Mouse (Mus musculus): ENCODE data around the gene Pygo1. TPM values are rescaled to one million over a fixed set of nuclear protein-coding genes. Genes with fewer than 3 reads are reported as not detected.
A peak's percentile ranks its signal among the peaks of the same experiment; 100 is the strongest.

The Pygo1 gene
- total RNA-seq, 2 experiments from 2014 or later, result 18.6 to 19.5 TPM

GRCm38 (mm10) chr9:72931166-72931790 lies 5.8 kb downstream of the Pygo1 start:
- DNase-seq (ENCODE audit: low spot score in 2 of 2), result peak; percentile 63 to 78

- no peak for DNase-seq (ENCODE audit: low spot score in 2 of 2)
Observed at GRCm38 (mm10) chr9:72935309-72935708, 9.9 kb downstream of the Pygo1 start.

- DNase-seq (ENCODE audit: low spot score in 2 of 2), result no peak
Observed at GRCm38 (mm10) chr9:72936301-72936700, 10.9 kb downstream of the Pygo1 start.

- DNase-seq (ENCODE audit: low spot score in 2 of 2), result no peak
Observed at GRCm38 (mm10) chr9:72943424-72943823, 18.0 kb downstream of the Pygo1 start.

GRCm38 (mm10) chr9:72944286-72944685 lies 18.8 kb downstream of the Pygo1 start:
- DNase-seq (ENCODE audit: low spot score in 2 of 2), result no peak

GRCm38 (mm10) chr9:72947010-72947409 lies 21.6 kb downstream of the Pygo1 start:
- DNase-seq (ENCODE audit: low spot score in 2 of 2), result no peak

- DNase-seq (ENCODE audit: low spot score in 2 of 2), result no peak
Observed at GRCm38 (mm10) chr9:72949572-72949971, 24.1 kb downstream of the Pygo1 start.

- no peak for DNase-seq (ENCODE audit: low spot score in 2 of 2)
Observed at GRCm38 (mm10) chr9:72954746-72955145, 29.3 kb downstream of the Pygo1 start.

- DNase-seq (ENCODE audit: low spot score in 2 of 2), result peak; percentile 31 to 42
Observed at GRCm38 (mm10) chr9:72955546-72955945, 30.1 kb downstream of the Pygo1 start.

- DNase-seq (ENCODE audit: low spot score in 2 of 2), result peak; percentile 74 to 76
Observed at GRCm38 (mm10) chr9:72958521-72959450, 33.3 kb downstream of the Pygo1 start, which contains the start of the genes Dyx1c1 and Gm44503. Gene Dyx1c1 (plus strand): TSS chr9:72958785. Gene Gm44503 (plus strand): TSS chr9:72958852.

GRCm38 (mm10) chr9:72961346-72961745 lies 35.9 kb downstream of the Pygo1 start:
- DNase-seq (ENCODE audit: low spot score in 2 of 2), result no peak

- no peak for DNase-seq (ENCODE audit: low spot score in 2 of 2)
Observed at GRCm38 (mm10) chr9:72961959-72962358, 36.5 kb downstream of the Pygo1 start.

GRCm38 (mm10) chr9:72968349-72969061 lies 43.1 kb downstream of the Pygo1 start:
- DNase-seq (ENCODE audit: low spot score in 2 of 2), result peak; percentile 48 to 70

GRCm38 (mm10) chr9:72969874-72970273 lies 44.4 kb downstream of the Pygo1 start:
- no peak for DNase-seq (ENCODE audit: low spot score in 2 of 2)

- DNase-seq (ENCODE audit: low spot score in 2 of 2), result no peak
Observed at GRCm38 (mm10) chr9:72972435-72972834, 47.0 kb downstream of the Pygo1 start.

GRCm38 (mm10) chr9:72972984-72973383 lies 47.5 kb downstream of the Pygo1 start:
- DNase-seq (ENCODE audit: low spot score in 2 of 2), result no peak

- no peak for DNase-seq (ENCODE audit: low spot score in 2 of 2)
Observed at GRCm38 (mm10) chr9:72974734-72975133, 49.3 kb downstream of the Pygo1 start.

- no peak for DNase-seq (ENCODE audit: low spot score in 2 of 2)
Observed at GRCm38 (mm10) chr9:72975242-72975641, 49.8 kb downstream of the Pygo1 start.

- no peak for DNase-seq (ENCODE audit: low spot score in 2 of 2)
Observed at GRCm38 (mm10) chr9:72983066-72983465, 57.6 kb downstream of the Pygo1 start.

GRCm38 (mm10) chr9:72985250-72986220 lies 60.1 kb downstream of the Pygo1 start, which contains the start of the genes Ccpg1os and Ccpg1:
Gene Ccpg1os (minus strand): TSS chr9:72985382.
Gene Ccpg1 (plus strand): TSS chr9:72985429.
- peak; percentile 94 to 97 for DNase-seq (ENCODE audit: low spot score in 2 of 2)

All from left cerebral cortex, adult 18-20 months (tissue).